Mouse (Mus musculus): Measurements from ENCODE around the gene Olfr1145.

The Olfr1145 gene

DNA sequence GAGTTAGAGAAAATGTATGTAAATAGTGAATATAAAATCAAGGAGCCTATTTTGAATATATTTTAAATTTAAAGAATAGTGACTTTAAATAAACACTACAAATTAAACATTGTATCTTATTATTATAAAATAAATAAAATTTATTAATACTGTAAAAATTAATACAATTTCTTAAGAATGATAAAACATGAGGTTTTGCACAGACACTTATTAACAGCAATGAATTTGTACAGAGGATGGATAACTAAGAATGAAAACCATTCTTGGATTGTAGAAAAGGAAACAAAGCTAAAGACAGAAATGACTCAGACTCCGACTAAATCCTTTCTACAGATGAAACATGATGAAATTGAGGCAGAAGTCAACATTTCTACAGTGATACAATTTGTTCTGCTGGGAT lies at the start of gene Olfr1145:
Gene Olfr1145 (plus strand): TSS at position 301 of the 400 bp plus-strand sequence.
- DNase-seq (ENCODE audit: low read depth in 2 of 2, low spot score in 2 of 2): no peak

DNA sequence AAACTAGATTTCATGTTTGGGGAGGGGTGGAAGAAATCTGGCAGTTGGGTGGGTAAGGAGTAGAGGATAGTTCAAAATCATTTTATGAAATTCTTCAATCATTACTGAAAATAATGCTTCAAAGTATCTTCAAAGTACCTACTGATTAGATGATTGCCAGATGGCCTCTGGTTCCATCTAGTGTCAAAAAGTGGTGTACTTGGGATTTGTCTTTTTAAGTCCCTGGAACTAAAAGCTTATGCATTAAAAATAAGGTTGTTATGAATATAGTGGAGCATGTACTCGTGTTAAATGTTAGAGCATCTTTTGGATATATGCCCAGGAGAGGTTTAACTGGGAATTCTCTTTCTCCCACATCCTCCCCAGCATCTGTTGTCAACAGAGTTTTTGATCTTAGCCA lies 33.5 kb upstream of the Olfr1145 start:
- no peak for DNase-seq (ENCODE audit: low read depth in 2 of 2, low spot score in 2 of 2)

GRCm38 (mm10) chr2:87779183-87779582 lies 30.4 kb upstream of the Olfr1145 start, which contains the start of gene Olfr152:
Gene Olfr152 (plus strand): TSS chr2:87779483.
- DNase-seq (ENCODE audit: low read depth in 2 of 2, low spot score in 2 of 2): no peak

- DNase-seq (ENCODE audit: low read depth in 2 of 2, low spot score in 2 of 2): no peak
These were observed 9.3 kb upstream of the Olfr1145 start, which contains the start of gene Olfr1143 for GRCm38 (mm10) chr2:87800292-87800691. Gene Olfr1143 (plus strand): TSS chr2:87800592.

DNA sequence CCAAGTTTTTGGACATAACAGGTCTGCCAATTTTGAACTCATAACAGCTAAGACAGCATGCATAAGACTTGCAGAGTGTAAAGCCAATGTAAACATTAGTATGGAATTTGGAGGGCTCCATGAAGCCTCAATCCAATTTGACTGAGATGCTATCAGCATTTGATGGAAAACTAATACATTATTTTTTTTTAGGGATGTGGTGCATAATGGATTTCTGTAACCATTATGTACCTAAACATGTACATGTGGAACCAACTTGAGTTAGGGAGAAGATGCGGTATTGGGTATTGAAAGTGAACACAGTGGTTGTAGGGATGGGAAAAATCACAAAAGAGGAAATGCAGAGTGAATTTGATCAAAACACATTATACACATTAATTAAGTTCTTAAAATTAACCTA lies 20.6 kb downstream of the Olfr1145 start, which contains the start of gene Olfr1148:
Gene Olfr1148 (plus strand): TSS at position 301 of the 400 bp plus-strand sequence.
- no peak for DNase-seq (ENCODE audit: low read depth in 2 of 2, low spot score in 2 of 2)

DNA sequence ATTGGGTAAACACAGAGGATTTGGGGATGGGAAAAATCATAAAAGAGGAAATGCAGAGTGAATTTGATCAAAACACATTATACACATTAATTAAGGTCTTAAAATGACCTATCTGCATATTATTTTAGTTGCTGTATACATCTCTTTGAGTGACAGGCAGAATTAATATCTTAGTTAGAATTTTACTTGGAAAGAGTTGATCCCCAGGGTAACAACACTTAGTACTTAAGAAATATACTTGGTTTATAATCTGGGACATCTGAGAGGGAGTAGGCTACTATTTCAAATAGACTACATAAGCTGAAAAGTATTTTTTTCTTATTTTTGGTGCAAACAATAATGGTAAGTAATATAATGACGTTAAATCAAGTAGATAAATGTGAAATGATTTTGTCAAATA lies 34.1 kb downstream of the Olfr1145 start, which contains the start of gene Olfr1150-ps1:
Gene Olfr1150-ps1 (plus strand): TSS at position 301 of the 400 bp plus-strand sequence.
- DNase-seq (ENCODE audit: low read depth in 2 of 2, low spot score in 2 of 2): no peak

DNA sequence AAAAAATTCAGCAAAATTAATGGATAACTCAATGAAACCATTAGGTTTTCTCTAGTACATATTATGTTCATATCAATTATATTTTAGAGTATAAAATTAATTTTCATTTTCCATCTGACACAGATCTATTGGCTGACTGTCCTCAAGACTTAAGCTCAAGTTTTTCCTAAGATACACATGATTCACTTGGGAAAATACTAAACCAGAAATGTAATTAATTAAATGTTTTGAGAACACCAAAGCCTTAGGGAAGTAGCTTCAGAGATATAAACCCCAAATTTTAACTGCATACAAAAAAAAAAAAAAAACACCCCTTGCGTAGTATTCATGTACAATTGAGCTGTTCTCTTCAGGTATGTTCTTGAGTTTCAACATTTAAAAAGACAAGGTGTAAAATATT lies 45.9 kb downstream of the Olfr1145 start, which contains the start of gene Olfr1151:
Gene Olfr1151 (plus strand): TSS at position 301 of the 400 bp plus-strand sequence.
- DNase-seq (ENCODE audit: low read depth in 2 of 2, low spot score in 2 of 2): no peak
